Mouse (Mus musculus) intestine, embryonic 14.5 days (tissue): ENCODE data around the gene Cdh4. TPM values are rescaled to one million over a fixed set of nuclear protein-coding genes. Genes with fewer than 3 reads are reported as not detected.

Experiments used
- ATAC-seq: fragments of 200-750 bp; cut with Nextera tagmentation; replicated peaks from 2 replicates; pipeline ENCODE4 v1.8.0; 2017; ENCODE audit warnings: low read depth, moderate number of reproducible peaks, moderate TSS enrichment, moderate library complexity; ENCODE audit not compliant: low FRiP score, low TSS enrichment
- DNase-seq: peaks from one replicate; pipeline ENCODE4 v3.0.0-alpha.2; 2018; ENCODE audit warnings: low spot score
- H3K27ac ChIP-seq: fragments of 300-500 bp; sonication (generic); 2 replicates; pipeline ENCODE4 v1.5.1; 2014; ENCODE audit warnings: low read depth, mild to moderate bottlenecking, control low read depth
- H3K27me3 ChIP-seq: fragments of 300-500 bp; sonication (generic); replicated peaks from 2 replicates; pipeline ENCODE4 v1.6.1; 2014; ENCODE audit warnings: low read length, control low read depth; ENCODE audit not compliant: control insufficient read depth, insufficient read depth
- H3K36me3 ChIP-seq: fragments of 300-500 bp; sonication (generic); 2 replicates; pipeline ENCODE4 v1.6.1; 2014; ENCODE audit warnings: low read length, control low read depth; ENCODE audit not compliant: control insufficient read depth, insufficient read depth
- H3K4me1 ChIP-seq: fragments of 300-500 bp; sonication (generic); replicated peaks from 2 replicates; pipeline ENCODE4 v1.6.1; 2014; ENCODE audit warnings: low read length, control low read depth, mixed read lengths; ENCODE audit not compliant: control insufficient read depth, insufficient read depth
- H3K4me2 ChIP-seq: fragments of 300-500 bp; sonication (generic); 2 replicates; pipeline ENCODE4 v1.6.1; 2014; ENCODE audit warnings: low read length
- H3K4me3 ChIP-seq: fragments of 300-500 bp; sonication (generic); 2 replicates; pipeline ENCODE4 v1.5.1; 2014; ENCODE audit warnings: low read depth, low read length, control low read depth, mixed read lengths
- H3K9ac ChIP-seq: fragments of 300-500 bp; sonication (generic); 2 replicates; pipeline ENCODE4 v1.6.1; 2014; ENCODE audit warnings: mild to moderate bottlenecking, low read length
- H3K9me3 ChIP-seq: fragments of 300-500 bp; sonication (generic); 2 replicates; pipeline ENCODE4 v1.6.1; 2016; ENCODE audit warnings: low read length, control low read depth; ENCODE audit not compliant: control insufficient read depth
- WGBS: fragments of 180-500 bp; shearing (Covaris S2); extraction: QIAGEN DNeasy Blood & Tissue Kit; methylation state at CpG from one replicate; pipeline ENCODE4 v1.1.7; 2014; 5-methylcytosine and 5-hydroxymethylcytosine counted together
- polyA plus RNA-seq: library from polyadenylated mRNA; unstranded; fragments of >200 nt; fragmentation: Nextera tagmentation; extraction: Ambion mirVana; gene quantifications from 2 replicates; pipeline ENCODE4 v1.2.1, GENCODE M21; 2014

Gene Cdh4
- polyA plus RNA-seq, 1 experiment from 2014 or later: 1.8 TPM

GRCm38 (mm10) chr2:179863266-179863665, 421.0 kb downstream of the Cdh4 start:
- 56% methylated on average over 3 of the region's 3 CpGs for WGBS
- Histone ChIP-seq H3K4me3 (no peak overlapping the region), H3K27me3 (no peaks in the 10 kb centered on the region), H3K36me3 (no peaks in the 10 kb centered on the region), H3K4me1 (no peaks in the 10 kb centered on the region), H3K27ac (no peak overlapping the region), H3K4me2 (no peak overlapping the region), H3K9me3 (no peaks in the 10 kb centered on the region), H3K9ac (no peak overlapping the region)
- ATAC-seq (no peak), DNase-seq (no peak)

DNA sequence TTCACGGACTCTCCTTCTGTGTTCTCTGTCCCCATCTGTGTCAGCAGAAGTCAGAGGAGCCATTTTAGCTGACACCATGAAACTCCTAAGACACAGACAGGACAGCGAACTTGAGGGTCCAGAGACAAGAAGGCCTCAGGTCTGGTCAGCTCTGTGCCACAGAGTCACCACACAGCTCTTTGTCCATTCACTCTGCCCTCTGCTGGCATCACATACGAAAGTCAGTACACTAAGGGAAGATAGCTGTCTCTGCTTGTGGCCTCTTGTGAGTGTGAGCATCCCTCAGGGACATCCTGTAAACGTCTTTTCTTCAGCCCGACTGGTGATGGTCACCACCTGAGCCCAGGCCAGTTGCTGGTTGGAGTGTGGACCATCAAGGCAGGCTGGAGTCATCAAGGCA, 422.9 kb downstream of the Cdh4 start:
- WGBS: 68% methylated on average over 5 of the region's 5 CpGs
- no peak overlapping the region for H3K4me2 ChIP-seq
- no peaks in the 10 kb centered on the region for H3K36me3 ChIP-seq
- H3K9ac ChIP-seq: no peak overlapping the region
- H3K27me3 ChIP-seq: no peaks in the 10 kb centered on the region
- no peaks in the 10 kb centered on the region for H3K4me1 ChIP-seq
- no peaks in the 10 kb centered on the region for H3K9me3 ChIP-seq
- H3K4me3 ChIP-seq: no peak overlapping the region
- ATAC-seq: no peak
- no peak for DNase-seq
- H3K27ac ChIP-seq: no peak overlapping the region

- Histone ChIP-seq H3K9ac (no peak overlapping the region), H3K27ac (no peak overlapping the region), H3K36me3 (no peaks in the 10 kb centered on the region), H3K4me3 (no peak overlapping the region), H3K4me2 (no peak overlapping the region), H3K27me3 (no peaks in the 10 kb centered on the region), H3K4me1 (no peaks in the 10 kb centered on the region), H3K9me3 (no peaks in the 10 kb centered on the region)
- WGBS: 79% methylated on average over 3 of the region's 3 CpGs
- ATAC-seq (no peak), DNase-seq (no peak)
Observed at GRCm38 (mm10) chr2:179867669-179868068, 425.4 kb downstream of the Cdh4 start.

GRCm38 (mm10) chr2:179869871-179870270, 427.6 kb downstream of the Cdh4 start:
- WGBS: 14% methylated on average over 2 of the region's 2 CpGs
- no peaks in the 10 kb centered on the region for H3K36me3 ChIP-seq
- H3K9me3 ChIP-seq: no peaks in the 10 kb centered on the region
- no peaks in the 10 kb centered on the region for H3K27me3 ChIP-seq
- DNase-seq (no peak), ATAC-seq (no peak)
- H3K4me2 ChIP-seq: no peak overlapping the region
- H3K4me3 ChIP-seq: no peak overlapping the region
- H3K4me1 ChIP-seq: no peaks in the 10 kb centered on the region
- no peak overlapping the region for H3K27ac ChIP-seq
- no peak overlapping the region for H3K9ac ChIP-seq

DNA sequence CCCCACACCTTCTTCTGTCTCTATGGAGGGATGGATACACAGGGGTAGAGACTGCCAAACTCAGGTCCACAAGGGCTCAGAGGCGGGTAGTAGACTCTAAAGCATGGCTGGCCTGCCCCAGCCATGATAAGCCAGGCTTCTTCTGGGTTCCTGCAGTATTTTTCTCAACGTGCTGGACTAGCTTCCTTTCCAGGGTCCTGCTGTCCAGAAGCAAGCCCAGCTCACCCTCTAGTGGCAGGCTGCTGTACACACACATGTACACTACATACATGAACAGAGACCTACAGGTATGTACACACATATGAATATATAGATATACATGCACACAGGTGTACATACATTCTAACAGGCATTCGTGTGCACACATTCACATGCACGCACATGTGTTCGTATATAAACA, 430.5 kb downstream of the Cdh4 start:
- peak; percentile 65 for DNase-seq
- H3K9me3 ChIP-seq: no peaks in the 10 kb centered on the region
- H3K27me3 ChIP-seq: no peaks in the 10 kb centered on the region
- ATAC-seq: no peak
- no peaks in the 10 kb centered on the region for H3K4me1 ChIP-seq
- WGBS: 65% methylated on average over 5 of the region's 5 CpGs
- no peak overlapping the region for H3K4me3 ChIP-seq
- no peak overlapping the region for H3K9ac ChIP-seq
- H3K27ac ChIP-seq: no peak overlapping the region
- no peak overlapping the region for H3K4me2 ChIP-seq
- no peaks in the 10 kb centered on the region for H3K36me3 ChIP-seq

GRCm38 (mm10) chr2:179873315-179873714, 431.1 kb downstream of the Cdh4 start:
- Histone ChIP-seq H3K27ac (no peak overlapping the region), H3K9ac (no peak overlapping the region), H3K4me3 (no peak overlapping the region), H3K27me3 (no peaks in the 10 kb centered on the region), H3K36me3 (no peaks in the 10 kb centered on the region), H3K9me3 (no peaks in the 10 kb centered on the region), H3K4me1 (no peaks in the 10 kb centered on the region), H3K4me2 (no peak overlapping the region)
- DNase-seq: peak; percentile 63
- ATAC-seq: 0 out of 2 replicates have a peak, but pooled peaks have one; percentile 32
- 42% methylated on average over 5 of the region's 5 CpGs for WGBS

DNA sequence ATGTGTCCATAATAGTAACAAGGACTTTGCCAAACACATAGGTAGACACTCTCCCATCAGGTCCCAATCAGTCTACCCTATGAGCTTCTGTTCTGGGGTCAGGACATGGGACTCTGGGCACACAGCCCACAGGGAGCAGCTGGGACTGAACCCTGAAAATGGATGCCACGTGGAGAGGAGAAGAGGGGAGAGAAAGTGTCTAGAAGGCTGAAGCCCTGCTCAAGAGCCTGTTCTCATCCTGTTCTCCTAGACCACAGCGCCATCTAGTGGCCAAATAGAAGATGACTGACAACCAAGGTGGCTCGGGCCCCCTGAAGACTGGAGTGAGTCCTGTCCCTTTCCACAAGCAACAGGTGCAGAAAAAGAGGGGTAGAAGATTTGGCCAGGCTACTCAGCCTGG, 432.9 kb downstream of the Cdh4 start:
- H3K9me3 ChIP-seq: no peaks in the 10 kb centered on the region
- H3K27me3 ChIP-seq: no peaks in the 10 kb centered on the region
- DNase-seq: peak; percentile 87
- WGBS: 4% methylated on average over 3 of the region's 3 CpGs
- H3K27ac ChIP-seq: no peak overlapping the region
- H3K4me2 ChIP-seq: no peak overlapping the region
- H3K9ac ChIP-seq: no peak overlapping the region
- peak; percentile 48 for ATAC-seq
- no peak overlapping the region for H3K4me3 ChIP-seq
- H3K36me3 ChIP-seq: no peaks in the 10 kb centered on the region
- no peaks in the 10 kb centered on the region for H3K4me1 ChIP-seq

- DNase-seq: peak; percentile 72
- H3K4me1 ChIP-seq: no peaks in the 10 kb centered on the region
- no peak overlapping the region for H3K9ac ChIP-seq
- no peaks in the 10 kb centered on the region for H3K36me3 ChIP-seq
- no peak overlapping the region for H3K27ac ChIP-seq
- H3K27me3 ChIP-seq: no peaks in the 10 kb centered on the region
- no peaks in the 10 kb centered on the region for H3K9me3 ChIP-seq
- no peak overlapping the region for H3K4me3 ChIP-seq
- 71% methylated on average over 9 of the region's 9 CpGs for WGBS
- no peak for ATAC-seq
- no peak overlapping the region for H3K4me2 ChIP-seq
Observed at GRCm38 (mm10) chr2:179877551-179878215, 435.5 kb downstream of the Cdh4 start.

DNA sequence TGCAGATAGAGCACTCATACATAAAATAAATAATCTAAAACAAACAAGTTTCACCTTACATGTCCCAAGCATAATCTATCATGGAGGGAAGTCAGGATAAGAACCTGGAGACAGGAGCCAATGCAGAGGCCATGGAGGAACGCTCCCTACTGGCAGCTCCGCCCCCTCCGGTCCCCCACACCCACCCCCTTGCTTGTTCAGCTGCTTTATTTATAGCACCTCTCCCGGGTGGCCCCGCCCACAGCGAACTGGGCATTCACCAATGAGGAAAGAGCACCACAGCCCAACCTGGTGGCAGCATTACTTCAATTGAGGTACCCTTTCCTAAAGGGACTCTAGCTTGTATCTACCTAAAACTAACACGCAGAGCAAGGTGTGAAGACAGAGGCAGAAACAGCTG, 442.3 kb downstream of the Cdh4 start:
- no peak overlapping the region for H3K27ac ChIP-seq
- no peak overlapping the region for H3K4me3 ChIP-seq
- no peaks in the 10 kb centered on the region for H3K36me3 ChIP-seq
- H3K4me1 ChIP-seq: no peaks in the 10 kb centered on the region
- no peaks in the 10 kb centered on the region for H3K9me3 ChIP-seq
- H3K4me2 ChIP-seq: no peak overlapping the region
- H3K9ac ChIP-seq: no peak overlapping the region
- no peaks in the 10 kb centered on the region for H3K27me3 ChIP-seq
- DNase-seq: no peak
- ATAC-seq: no peak
- 22% methylated on average over 7 of the region's 7 CpGs for WGBS
